Mouse (Mus musculus) brain, embryonic 14.5 days (tissue): Measurements from ENCODE around the gene Rabep1.

Experiments
- CTCF ChIP-seq: fragments of 200-500 bp; IDR thresholded peaks from 2 replicates; pipeline ENCODE4 v1.5.1; 2012; ENCODE audit warnings: inconsistent platforms, mild to moderate bottlenecking, moderate library complexity, borderline replicate concordance; ENCODE audit not compliant: insufficient read depth, insufficient read length; ENCODE audit errors: extremely low read depth
- POLR2A ChIP-seq: fragments of 200-500 bp; IDR thresholded peaks from 2 replicates; pipeline ENCODE4 v1.6.1; 2012; ENCODE audit warnings: mild to moderate bottlenecking, inconsistent platforms, borderline replicate concordance; ENCODE audit not compliant: poor library complexity, insufficient read depth, insufficient read length, severe bottlenecking; ENCODE audit errors: extremely low read depth

DNA sequence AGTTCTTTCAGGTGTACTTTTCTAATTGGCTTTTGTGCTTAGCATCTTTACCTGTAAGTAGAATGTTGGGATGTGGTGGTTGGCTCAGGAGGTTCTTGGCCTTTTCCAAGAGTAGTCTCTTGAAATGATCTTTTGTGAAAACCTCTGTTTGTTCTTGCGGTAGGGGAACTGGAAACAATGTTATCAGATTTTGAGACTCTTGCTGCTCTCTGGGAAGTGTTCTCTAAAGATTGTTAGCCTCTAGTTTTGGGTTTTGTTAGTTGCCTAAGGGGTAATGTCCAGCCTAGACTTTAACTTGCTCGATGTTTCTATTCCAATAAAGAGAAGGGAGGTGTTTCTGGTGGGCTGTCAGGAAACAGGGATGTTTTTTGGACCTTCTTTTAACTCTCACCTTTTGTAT, 1.5 kb downstream of the Rabep1 start:
- no peak for TF ChIP-seq CTCF
- no peak for TF ChIP-seq POLR2A
